Mouse (Mus musculus) small intestine, adult 2 months (tissue): ENCODE measurements around the gene Sycp2. TPM values are rescaled to one million over a fixed set of nuclear protein-coding genes. Genes with fewer than 3 reads are reported as not detected.

ENCODE experiments used
- H3K27ac ChIP-seq: fragments of 200-500 bp; 2 replicates; pipeline ENCODE4 v1.5.1; 2012; ENCODE audit warnings: low read depth, low read length, control low read depth, inconsistent platforms; ENCODE audit not compliant: insufficient read depth
- H3K27me3 ChIP-seq: fragments of 200-500 bp; 2 replicates; pipeline ENCODE4 v1.6.1; 2012; ENCODE audit warnings: mild to moderate bottlenecking, moderate library complexity, low read length, inconsistent platforms; ENCODE audit not compliant: control insufficient read depth, insufficient read depth
- H3K36me3 ChIP-seq: fragments of 200-500 bp; 2 replicates; pipeline ENCODE4 v1.6.1; 2012; ENCODE audit warnings: mild to moderate bottlenecking, low read length, control low read depth, inconsistent platforms; ENCODE audit not compliant: control insufficient read depth, insufficient read depth
- H3K4me1 ChIP-seq: fragments of 200-500 bp; 2 replicates; pipeline ENCODE4 v1.6.1; 2012; ENCODE audit warnings: low read length, inconsistent platforms, mixed read lengths; ENCODE audit not compliant: control insufficient read depth, insufficient read depth, insufficient read length
- H3K4me3 ChIP-seq: fragments of 200-500 bp; 2 replicates; pipeline ENCODE4 v1.5.1; 2012; ENCODE audit warnings: low read depth, mild to moderate bottlenecking, control low read depth, inconsistent platforms, low read length, moderate library complexity
- CTCF ChIP-seq: fragments of 200-500 bp; IDR thresholded peaks from 2 replicates; pipeline ENCODE4 v1.5.1; 2012; ENCODE audit warnings: low read depth, mild to moderate bottlenecking, control low read depth, inconsistent platforms, low read length, moderate library complexity, mixed read lengths; ENCODE audit not compliant: insufficient replicate concordance, insufficient read length; ENCODE audit errors: extremely low read depth
- POLR2A ChIP-seq: fragments of 200-500 bp; IDR thresholded peaks from 2 replicates; pipeline ENCODE4 v1.6.1; 2012; ENCODE audit warnings: low read depth, mild to moderate bottlenecking, control low read depth, inconsistent platforms, low read length, moderate library complexity
- WGBS: fragments of 180-500 bp; shearing (Covaris S2); methylation state at CpG from one replicate; pipeline ENCODE4 v1.1.7; 2018; 5-methylcytosine and 5-hydroxymethylcytosine counted together
- polyA plus RNA-seq: library from polyadenylated mRNA; depleted of rRNA; stranded (reverse); fragments of >200 nt; gene quantifications from 2 replicates; pipeline ENCODE4 v1.2.3, GENCODE M21; 2012

The Sycp2 gene
- polyA plus RNA-seq, 1 experiment: not detected

DNA sequence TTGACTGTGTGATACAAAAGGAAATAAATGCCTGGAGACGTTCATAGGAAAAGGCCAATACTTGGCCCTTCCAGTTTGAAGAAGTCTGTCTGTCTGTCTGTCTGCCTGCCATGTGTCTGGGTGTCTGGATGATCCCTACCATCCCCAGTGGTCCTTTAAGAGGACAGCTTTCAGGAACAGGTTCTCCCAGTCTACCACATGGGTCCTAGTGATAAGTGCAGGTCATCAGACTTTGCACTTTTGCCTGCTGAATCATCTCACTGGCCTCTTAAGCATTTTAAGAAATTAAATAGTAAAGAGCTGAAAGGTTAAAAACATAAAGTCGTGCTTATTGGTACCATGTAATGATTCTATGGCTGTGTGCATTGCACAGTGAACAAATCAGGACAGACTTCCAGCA is 26.0 kb upstream of the Sycp2 start:
- H3K36me3 ChIP-seq: no peaks in the 10 kb centered on the region
- 41% methylated on average over 2 of the region's 2 CpGs for WGBS
- TF ChIP-seq CTCF: no peak
- no peak for TF ChIP-seq POLR2A
- no peaks in the 10 kb centered on the region for H3K27me3 ChIP-seq
- H3K27ac ChIP-seq: no peak overlapping the region
- H3K4me3 ChIP-seq: no peak overlapping the region
- H3K4me1 ChIP-seq: peaks cover 6% of the 10 kb centered on the region; the same call in 1 of the 2 replicates

DNA sequence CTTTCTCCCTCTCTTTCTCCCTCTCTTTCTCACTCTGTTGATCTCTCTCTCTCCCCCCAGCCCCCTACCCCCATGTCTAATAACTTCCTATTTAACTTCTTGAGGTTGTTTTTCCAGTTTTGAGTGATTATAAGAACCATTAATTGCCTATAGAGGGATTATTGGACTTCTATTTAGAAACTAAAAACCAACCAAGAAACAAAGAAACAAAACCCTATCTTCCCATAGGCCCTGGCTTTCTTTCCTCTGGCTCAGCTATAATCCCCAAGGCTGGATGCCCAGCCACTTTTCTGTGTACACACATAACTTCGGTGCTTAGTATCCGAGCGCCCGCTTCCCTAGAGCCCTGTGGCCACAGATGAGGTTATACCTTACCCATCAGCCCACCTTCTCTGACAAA is 22.7 kb upstream of the Sycp2 start, which contains the start of gene Cdh26:
TSS of gene Cdh26 (plus strand) at position 301 of the 400 bp plus-strand sequence.
- Histone ChIP-seq H3K27ac (no peak within 1 kb of the TSS), H3K4me1 (peaks cover 6% of the 10 kb centered on the region; the same call in 1 of the 2 replicates), H3K4me3 (no peak within 1 kb of the TSS), H3K27me3 (no peaks in the 10 kb centered on the region), H3K36me3 (no peaks in the 10 kb centered on the region)
- no peak for TF ChIP-seq POLR2A
- TF ChIP-seq CTCF: no peak
- 94% methylated on average over 4 of the region's 4 CpGs for WGBS

GRCm38 (mm10) chr2:178429426-178429825 is 21.9 kb upstream of the Sycp2 start:
- WGBS: 27% methylated on average over 6 of the region's 6 CpGs
- Histone ChIP-seq H3K36me3 (no peaks in the 10 kb centered on the region), H3K4me3 (no peak overlapping the region), H3K27ac (no peak overlapping the region), H3K4me1 (peaks cover 6% of the 10 kb centered on the region; the same call in 1 of the 2 replicates), H3K27me3 (no peaks in the 10 kb centered on the region)
- TF ChIP-seq CTCF (no peak), POLR2A (no peak)

- WGBS: 90% methylated on average over 4 of the region's 4 CpGs
Measured at GRCm38 (mm10) chr2:178428676-178429075, 21.2 kb upstream of the Sycp2 start.

DNA sequence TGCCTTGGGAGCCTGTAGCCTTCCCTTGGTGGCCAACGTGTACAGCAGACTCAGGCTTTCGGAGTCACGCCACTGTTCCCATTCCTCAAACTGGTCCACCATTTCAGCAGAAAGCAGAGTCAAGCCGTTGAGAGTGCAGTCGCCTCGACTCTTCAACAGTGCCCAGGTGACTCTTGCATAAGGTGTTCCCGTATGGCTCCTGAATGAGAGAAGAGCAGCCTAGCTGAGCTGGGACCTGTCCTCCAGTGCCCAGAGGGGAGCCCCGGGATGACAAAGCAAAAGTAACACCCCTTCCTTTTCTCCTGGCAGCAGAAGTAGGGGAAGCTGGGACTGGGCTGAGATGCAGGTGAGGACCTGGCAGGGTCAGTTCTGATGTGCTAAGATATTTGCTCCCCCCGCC is 20.7 kb upstream of the Sycp2 start:
- no peaks in the 10 kb centered on the region for H3K27me3 ChIP-seq
- no peaks in the 10 kb centered on the region for H3K36me3 ChIP-seq
- no peak overlapping the region for H3K27ac ChIP-seq
- no peak overlapping the region for H3K4me3 ChIP-seq
- 84% methylated on average over 9 of the region's 9 CpGs for WGBS
- TF ChIP-seq POLR2A: no peak
- no peak for TF ChIP-seq CTCF
- peaks cover 3% of the 10 kb centered on the region; the same call in 1 of the 2 replicates for H3K4me1 ChIP-seq

More at GRCm38 (mm10) chr2:178428676-178429075, 21.2 kb upstream of the Sycp2 start:
- Histone ChIP-seq H3K4me3 (no peak overlapping the region), H3K36me3 (no peaks in the 10 kb centered on the region), H3K4me1 (peaks cover 6% of the 10 kb centered on the region; the same call in 1 of the 2 replicates), H3K27me3 (no peaks in the 10 kb centered on the region), H3K27ac (no peak overlapping the region)
- TF ChIP-seq CTCF (no peak), POLR2A (no peak)

DNA sequence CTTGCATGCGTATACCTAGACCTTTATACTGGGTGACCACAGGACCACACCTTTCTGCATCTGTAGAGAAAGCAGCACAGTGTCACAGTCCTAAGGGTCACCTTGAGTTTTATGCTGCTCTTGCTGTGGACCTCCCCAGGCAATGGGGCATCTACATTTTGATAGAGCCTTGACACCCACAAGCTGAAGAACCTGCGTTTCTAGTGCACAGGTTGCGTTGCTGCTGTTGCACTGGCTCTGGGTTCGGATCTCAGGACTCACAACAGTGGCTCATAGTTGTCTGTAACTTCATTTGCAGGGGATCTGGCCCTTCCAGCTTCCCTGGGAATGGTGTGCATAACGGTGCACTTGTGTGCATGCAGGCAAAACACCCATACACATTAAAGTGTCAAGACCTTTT is 19.7 kb upstream of the Sycp2 start:
- no peak for TF ChIP-seq POLR2A
- TF ChIP-seq CTCF: no peak
- no peaks in the 10 kb centered on the region for H3K27me3 ChIP-seq
- no peak overlapping the region for H3K27ac ChIP-seq
- no peak overlapping the region for H3K4me3 ChIP-seq
- WGBS: 79% methylated on average over 5 of the region's 5 CpGs
- H3K36me3 ChIP-seq: no peaks in the 10 kb centered on the region
- peaks cover 3% of the 10 kb centered on the region; the same call in 1 of the 2 replicates for H3K4me1 ChIP-seq

DNA sequence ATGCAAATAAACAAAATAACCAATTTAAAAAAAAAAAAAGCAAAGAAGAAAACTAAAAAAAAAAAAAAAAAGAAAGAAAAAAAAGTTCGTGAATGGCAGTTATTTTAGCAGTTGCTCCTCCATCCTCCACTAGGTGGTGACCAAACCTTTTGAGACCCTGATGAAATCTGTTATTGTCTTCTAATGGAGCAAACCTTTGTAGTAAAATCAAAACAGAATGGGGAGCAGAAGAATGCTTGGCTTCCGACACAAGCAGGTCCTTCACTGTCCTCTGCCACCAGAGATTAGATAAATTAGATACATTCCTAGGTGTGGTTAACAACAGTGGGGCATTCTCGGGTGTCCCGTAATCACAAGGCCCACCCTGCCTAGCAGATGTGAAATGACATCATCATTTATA is 18.7 kb upstream of the Sycp2 start:
- Histone ChIP-seq H3K27me3 (no peaks in the 10 kb centered on the region), H3K27ac (no peak overlapping the region), H3K4me1 (peaks cover 3% of the 10 kb centered on the region; the same call in 1 of the 2 replicates), H3K4me3 (no peak overlapping the region), H3K36me3 (no peaks in the 10 kb centered on the region)
- no peak for TF ChIP-seq CTCF
- TF ChIP-seq POLR2A: no peak
- WGBS: 13% methylated on average over 4 of the region's 4 CpGs

DNA sequence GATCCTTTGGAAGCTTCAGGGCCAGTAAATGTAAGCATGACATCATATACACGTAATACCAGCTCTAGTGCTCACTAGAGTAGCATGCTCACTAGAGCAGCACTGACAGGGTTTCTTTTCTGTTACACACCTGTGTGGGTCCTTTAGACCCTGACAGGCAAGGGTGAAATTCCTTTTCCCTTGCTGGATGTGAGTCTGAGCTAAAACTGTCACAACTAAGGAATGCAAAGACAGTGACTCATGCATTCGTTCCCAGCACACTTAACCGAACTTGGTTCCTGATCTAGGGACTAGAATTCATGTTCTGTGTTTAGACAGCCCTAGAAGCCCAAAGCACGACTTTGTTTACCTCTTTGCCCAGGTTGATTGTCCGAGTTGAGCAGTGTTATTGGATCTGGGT is 15.7 kb upstream of the Sycp2 start:
- no peak overlapping the region for H3K4me3 ChIP-seq
- WGBS: 70% methylated on average over 5 of the region's 5 CpGs
- H3K4me1 ChIP-seq: no peaks in the 10 kb centered on the region

More for the DNA sequence above, 15.7 kb upstream of the Sycp2 start:
- TF ChIP-seq CTCF (no peak), POLR2A (no peak)
- H3K36me3 ChIP-seq: no peaks in the 10 kb centered on the region
- no peaks in the 10 kb centered on the region for H3K27me3 ChIP-seq
- no peak overlapping the region for H3K27ac ChIP-seq
